Mouse (Mus musculus) kidney, adult 2 months (tissue): Measurements from ENCODE around the gene Ube2g2. TPM values are rescaled to one million over a fixed set of nuclear protein-coding genes. Genes with fewer than 3 reads are reported as not detected.

ENCODE experiments used
- DNase-seq: peaks from one replicate; pipeline ENCODE4 v3.0.0; 2021
- H3K27ac ChIP-seq: fragments of 200-500 bp; 2 replicates; pipeline ENCODE4 v1.5.1; 2012; ENCODE audit warnings: low read depth, low read length, control low read depth, inconsistent platforms; ENCODE audit not compliant: insufficient read depth
- H3K27me3 ChIP-seq: fragments of 200-500 bp; replicated peaks from 2 replicates; pipeline ENCODE4 v1.6.1; 2012; ENCODE audit warnings: mild to moderate bottlenecking, moderate library complexity, low read length, inconsistent platforms; ENCODE audit not compliant: control insufficient read depth, insufficient read depth
- H3K36me3 ChIP-seq: fragments of 200-500 bp; 2 replicates; pipeline ENCODE4 v1.6.1; 2012; ENCODE audit warnings: mild to moderate bottlenecking, moderate library complexity, low read length, inconsistent platforms; ENCODE audit not compliant: control insufficient read depth, insufficient read depth
- H3K4me1 ChIP-seq: fragments of 200-500 bp; 2 replicates; pipeline ENCODE4 v1.6.1; 2011; ENCODE audit warnings: low read length; ENCODE audit not compliant: control insufficient read depth, insufficient read depth
- H3K4me3 ChIP-seq: fragments of 200-500 bp; 2 replicates; pipeline ENCODE4 v1.5.1; 2011; ENCODE audit warnings: mild to moderate bottlenecking, low read depth, low read length, control low read depth; ENCODE audit not compliant: insufficient read depth
- CTCF ChIP-seq: fragments of 200-500 bp; conservative IDR thresholded peaks from 2 replicates; pipeline ENCODE4 v1.5.1; 2011; ENCODE audit warnings: low read depth, mild to moderate bottlenecking, control low read depth, low read length, moderate library complexity, mixed read lengths; ENCODE audit not compliant: insufficient read depth, insufficient read length
- POLR2A ChIP-seq: fragments of 200-500 bp; IDR thresholded peaks from one replicate; pipeline ENCODE4 v1.6.1; 2011; ENCODE audit warnings: low read depth, low read length, control low read depth
- WGBS: fragments of 180-500 bp; shearing (Covaris S2); methylation state at CpG from one replicate; pipeline ENCODE4 v1.1.7; 2018; 5-methylcytosine and 5-hydroxymethylcytosine counted together
- polyA plus RNA-seq: library from polyadenylated mRNA; depleted of rRNA; stranded (reverse); fragments of >200 nt; gene quantifications from 2 replicates; pipeline ENCODE4 v1.2.3, GENCODE M21; 2012

Gene Ube2g2
- polyA plus RNA-seq, 1 experiment: 33.8 TPM

DNA sequence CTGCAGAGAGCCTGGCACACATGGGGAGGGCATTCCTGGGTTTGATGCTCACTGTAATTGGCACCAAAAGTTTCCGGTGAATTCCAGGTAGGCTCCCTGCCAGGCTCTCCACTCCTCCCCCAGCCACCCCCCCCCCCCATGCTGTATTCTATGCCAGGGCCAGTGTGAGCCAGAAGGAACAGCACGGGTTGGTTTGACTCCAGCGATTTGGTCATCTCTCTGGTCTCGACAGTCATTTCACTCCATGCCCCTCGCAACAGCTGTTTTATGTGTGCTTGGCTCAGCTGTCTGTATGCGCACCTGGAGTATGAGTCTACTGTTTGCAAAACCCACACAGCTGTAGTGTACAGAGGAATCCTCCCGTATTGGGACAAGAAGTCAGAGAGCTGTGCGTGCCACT is 44.3 kb downstream of the Ube2g2 start:
- no peak for TF ChIP-seq POLR2A
- no peak for TF ChIP-seq CTCF
- H3K4me3 ChIP-seq: no peak overlapping the region
- no peaks in the 10 kb centered on the region for H3K36me3 ChIP-seq
- H3K27ac ChIP-seq: no peak overlapping the region
- DNase-seq: no peak
- H3K27me3 ChIP-seq: no peaks in the 10 kb centered on the region
- WGBS: 54% methylated on average over 8 of the region's 8 CpGs
- no peaks in the 10 kb centered on the region for H3K4me1 ChIP-seq

DNA sequence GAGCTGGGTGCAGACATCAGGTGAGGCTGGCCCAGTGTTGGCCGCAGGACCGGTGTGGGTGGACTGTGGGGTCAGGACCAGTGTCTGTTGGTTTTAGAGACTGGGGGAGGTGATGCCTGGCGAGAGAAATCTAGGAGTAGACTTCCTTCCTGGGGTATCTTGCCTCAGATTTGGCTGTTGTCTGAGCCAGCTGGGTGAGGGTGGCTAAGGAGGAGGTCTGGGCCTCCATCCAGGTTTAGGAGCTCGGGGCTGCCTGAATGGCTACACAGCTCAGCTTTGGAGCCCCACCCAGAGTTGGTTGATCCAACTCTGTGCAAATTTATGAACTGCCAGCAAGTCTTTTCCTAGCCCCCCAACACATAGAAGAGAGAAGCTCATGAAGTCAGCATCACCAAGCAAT is 45.3 kb downstream of the Ube2g2 start:
- no peak for DNase-seq
- H3K27me3 ChIP-seq: no peaks in the 10 kb centered on the region
- no peak overlapping the region for H3K4me3 ChIP-seq
- H3K27ac ChIP-seq: no peak overlapping the region
- no peak for TF ChIP-seq CTCF
- no peak for TF ChIP-seq POLR2A
- no peaks in the 10 kb centered on the region for H3K36me3 ChIP-seq
- H3K4me1 ChIP-seq: no peaks in the 10 kb centered on the region
- WGBS: 59% methylated on average over 4 of the region's 4 CpGs

DNA sequence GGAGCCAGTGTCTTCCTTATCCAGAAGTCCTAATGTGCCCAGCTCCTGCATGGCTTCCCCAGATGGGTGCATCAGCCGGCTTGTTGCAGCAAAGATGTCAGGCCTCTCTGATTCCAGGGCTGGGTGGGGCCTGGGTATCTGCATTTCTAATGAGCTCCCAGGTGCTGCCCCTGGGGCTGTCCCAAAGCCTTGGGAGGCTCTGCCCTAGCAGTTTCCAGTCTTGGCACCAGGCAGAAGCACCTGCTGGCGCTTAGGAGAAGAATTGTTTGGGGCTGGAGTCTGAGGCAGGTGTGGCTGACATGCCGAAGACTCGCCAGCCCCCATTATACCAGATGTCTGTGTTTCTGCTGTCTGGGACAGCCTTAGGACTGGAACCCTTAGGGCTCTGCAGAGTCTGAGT is 48.6 kb downstream of the Ube2g2 start:
- TF ChIP-seq CTCF (no peak), POLR2A (no peak)
- H3K36me3 ChIP-seq: no peaks in the 10 kb centered on the region
- no peak overlapping the region for H3K27ac ChIP-seq
- H3K4me1 ChIP-seq: no peaks in the 10 kb centered on the region
- WGBS: 84% methylated on average over 4 of the region's 4 CpGs
- no peak for DNase-seq
- H3K4me3 ChIP-seq: no peak overlapping the region
- no peaks in the 10 kb centered on the region for H3K27me3 ChIP-seq

DNA sequence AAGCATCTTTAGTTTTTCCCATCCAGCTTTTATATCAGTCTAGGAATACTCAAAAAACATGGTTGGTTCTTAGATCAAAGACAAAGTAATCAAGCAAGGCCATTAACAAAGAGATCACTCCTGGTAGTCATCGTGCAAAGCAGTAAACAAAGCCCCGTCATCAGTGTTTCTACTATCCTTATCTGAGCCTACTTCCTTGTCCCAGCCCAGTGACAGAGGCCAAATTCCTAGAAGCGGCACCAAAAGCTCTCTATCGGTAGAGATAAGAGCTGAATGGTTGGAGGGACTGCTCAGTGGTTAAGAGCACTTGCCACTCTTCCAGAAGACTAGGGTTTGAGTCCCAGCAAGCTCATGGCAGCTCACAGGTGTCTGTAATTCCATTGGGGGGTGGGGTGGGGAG is 49.4 kb downstream of the Ube2g2 start:
- Histone ChIP-seq H3K4me1 (no peaks in the 10 kb centered on the region), H3K27ac (no peak overlapping the region), H3K4me3 (no peak overlapping the region), H3K27me3 (no peaks in the 10 kb centered on the region), H3K36me3 (no peaks in the 10 kb centered on the region)
- 73% methylated on average over 4 of the region's 4 CpGs for WGBS
- no peak for TF ChIP-seq POLR2A
- TF ChIP-seq CTCF: no peak
- no peak for DNase-seq

DNA sequence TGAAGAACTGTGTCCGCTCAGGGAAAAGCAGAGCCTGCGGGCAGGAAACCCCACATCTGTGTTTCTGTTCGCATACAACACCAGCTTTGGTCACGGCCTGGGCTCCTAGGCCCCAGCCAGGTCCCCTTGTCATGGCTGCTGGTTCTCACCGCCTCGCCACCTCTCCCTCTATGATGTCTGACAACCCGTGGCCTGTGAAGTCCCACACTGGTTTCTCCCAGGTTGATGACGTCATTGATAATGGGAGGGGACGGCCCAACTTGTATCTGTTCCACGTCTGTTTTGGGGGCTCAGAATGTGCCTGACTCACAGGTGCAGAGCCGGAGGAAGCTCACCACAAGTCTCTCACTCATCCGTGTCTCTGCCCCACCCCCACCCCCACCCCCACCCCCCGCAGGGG is 51.7 kb downstream of the Ube2g2 start:
- no peak for DNase-seq
- no peaks in the 10 kb centered on the region for H3K4me1 ChIP-seq
- WGBS: 54% methylated on average over 13 of the region's 13 CpGs
- no peak for TF ChIP-seq CTCF
- no peak for TF ChIP-seq POLR2A
- no peak overlapping the region for H3K27ac ChIP-seq
- H3K4me3 ChIP-seq: no peak overlapping the region
- peaks cover 3% of the 10 kb centered on the region; the same call in 1 of the 2 replicates for H3K27me3 ChIP-seq
- no peaks in the 10 kb centered on the region for H3K36me3 ChIP-seq

DNA sequence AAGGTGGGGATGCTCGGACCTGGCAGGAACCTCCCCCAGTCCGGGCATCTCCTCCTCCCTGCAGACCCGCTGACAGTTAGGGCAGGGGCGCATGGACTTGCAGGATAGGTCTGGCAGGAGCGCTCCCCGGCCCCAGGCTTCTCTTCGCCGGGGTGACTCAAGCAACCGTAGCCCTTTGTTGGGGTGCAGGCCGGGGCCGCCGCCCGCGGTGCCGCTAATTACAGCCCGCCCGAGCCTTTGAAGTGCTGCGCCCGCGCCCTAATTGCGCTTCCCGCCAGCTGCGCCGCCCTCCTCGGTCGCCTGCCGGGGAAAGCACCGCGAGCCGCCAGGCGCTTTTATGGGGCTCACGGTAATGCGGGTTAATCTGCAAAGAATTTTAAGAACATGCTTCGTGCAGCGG is 55.5 kb downstream of the Ube2g2 start:
- H3K4me1 ChIP-seq: no peaks in the 10 kb centered on the region
- under 1% methylated on average over 35 of the region's 35 CpGs for WGBS
- no peak overlapping the region for H3K4me3 ChIP-seq
- H3K27me3 ChIP-seq: peaks cover 3% of the 10 kb centered on the region; the same call in 1 of the 2 replicates
- TF ChIP-seq POLR2A: no peak
- TF ChIP-seq CTCF: no peak
- H3K36me3 ChIP-seq: no peaks in the 10 kb centered on the region
- DNase-seq: no peak
- H3K27ac ChIP-seq: no peak overlapping the region

DNA sequence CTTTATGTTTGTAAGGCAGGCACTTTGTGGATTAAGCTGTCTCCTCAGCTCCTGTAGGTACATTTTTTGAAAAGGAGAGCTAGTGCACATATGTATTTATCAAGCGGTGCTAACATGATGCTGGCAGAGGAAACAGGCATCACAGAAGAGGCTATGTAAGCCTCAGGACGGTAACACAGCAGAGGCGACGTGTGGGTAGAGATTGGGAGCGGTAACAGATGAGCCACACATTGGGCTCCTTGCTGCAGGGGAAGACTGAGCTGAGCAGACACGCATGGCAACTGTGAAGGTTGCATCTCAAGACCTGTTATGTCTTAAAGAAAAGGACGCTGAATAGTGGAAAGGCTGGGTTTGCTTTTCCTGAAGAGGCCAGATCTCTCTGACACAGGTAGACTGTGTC is 60.9 kb downstream of the Ube2g2 start:
- DNase-seq: no peak
- H3K36me3 ChIP-seq: no peaks in the 10 kb centered on the region
- WGBS: 83% methylated on average over 7 of the region's 7 CpGs
- no peak overlapping the region for H3K4me3 ChIP-seq
- no peak for TF ChIP-seq CTCF
- TF ChIP-seq POLR2A: no peak
- H3K27me3 ChIP-seq: peaks cover 3% of the 10 kb centered on the region; the same call in 1 of the 2 replicates
- no peaks in the 10 kb centered on the region for H3K4me1 ChIP-seq
- no peak overlapping the region for H3K27ac ChIP-seq

DNA sequence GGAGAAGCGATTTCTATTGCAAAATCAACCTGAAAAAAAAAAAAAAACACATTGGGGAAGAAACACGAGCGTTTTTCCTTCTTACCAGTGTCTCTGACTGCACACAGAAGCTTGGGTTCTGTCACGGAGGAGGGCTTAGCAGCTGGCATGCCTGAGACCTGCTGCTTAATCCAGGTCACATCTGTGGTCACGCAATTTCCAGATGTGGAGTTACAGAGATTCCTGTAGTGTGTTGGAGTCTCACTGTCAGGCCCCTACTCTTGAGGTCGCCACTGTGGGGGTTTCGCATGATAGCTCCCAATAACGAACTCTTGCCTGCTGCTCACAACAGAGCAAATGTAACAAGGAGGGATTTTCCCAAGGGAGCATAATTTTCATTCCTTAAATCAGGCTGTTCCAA is 62.1 kb downstream of the Ube2g2 start:
- DNase-seq: no peak
- H3K27me3 ChIP-seq: no peaks in the 10 kb centered on the region
- TF ChIP-seq POLR2A (no peak), CTCF (no peak)
- no peak overlapping the region for H3K4me3 ChIP-seq
- no peak overlapping the region for H3K27ac ChIP-seq
- WGBS: 30% methylated on average over 8 of the region's 8 CpGs
- H3K4me1 ChIP-seq: no peaks in the 10 kb centered on the region
- H3K36me3 ChIP-seq: no peaks in the 10 kb centered on the region
